Mouse (Mus musculus): ENCODE results near the gene Gm8332.
"Not testable (repeated sequence)": the region's sequence is repeated elsewhere in the genome, so short reads cannot be mapped to it uniquely, and the experiment has no call there.

Gm8332 gene

DNA sequence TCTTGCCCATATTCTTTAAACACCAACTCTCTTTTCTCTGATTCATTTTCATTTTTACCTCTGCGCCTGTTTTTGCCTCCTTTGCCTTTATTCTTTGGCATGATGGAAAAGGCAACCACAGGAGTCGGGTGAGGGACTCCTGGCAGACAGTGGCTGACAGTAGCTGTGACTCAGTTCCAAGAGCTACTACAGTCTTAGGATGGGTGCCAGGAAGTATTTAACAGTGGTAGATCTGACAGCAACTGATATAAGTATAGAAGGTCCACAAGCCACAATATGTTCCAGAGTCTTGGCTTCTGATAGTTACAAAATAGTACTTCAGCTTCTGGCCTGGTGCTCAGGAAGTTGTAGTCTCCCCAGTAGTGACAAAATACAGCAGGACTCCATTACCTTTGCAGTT lies at the start of gene Gm8332:
Gm8332 (minus strand) TSS at position 101 of the 400 bp plus-strand sequence.
- not testable (repeated sequence) for DNase-seq

DNA sequence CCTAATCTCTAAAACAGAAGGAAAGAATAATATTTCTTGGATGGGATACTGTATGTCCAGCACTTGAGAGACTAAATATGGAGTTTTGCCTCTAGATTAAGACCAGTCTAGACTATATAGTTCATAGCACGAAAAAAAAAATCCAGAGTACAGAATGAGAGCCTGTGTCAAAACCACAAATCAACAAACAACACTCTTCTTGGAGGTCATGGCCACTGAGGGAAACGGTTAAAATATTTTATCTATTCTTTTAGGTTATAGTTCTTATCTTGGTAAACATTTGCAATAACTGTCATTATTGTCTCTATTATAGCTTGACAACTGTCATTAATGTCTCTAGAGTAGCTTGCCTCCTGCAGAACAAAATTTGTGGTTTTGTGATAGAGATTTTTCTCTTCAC lies 47.3 kb upstream of the Gm8332 start:
- DNase-seq, result not testable (repeated sequence)

DNA sequence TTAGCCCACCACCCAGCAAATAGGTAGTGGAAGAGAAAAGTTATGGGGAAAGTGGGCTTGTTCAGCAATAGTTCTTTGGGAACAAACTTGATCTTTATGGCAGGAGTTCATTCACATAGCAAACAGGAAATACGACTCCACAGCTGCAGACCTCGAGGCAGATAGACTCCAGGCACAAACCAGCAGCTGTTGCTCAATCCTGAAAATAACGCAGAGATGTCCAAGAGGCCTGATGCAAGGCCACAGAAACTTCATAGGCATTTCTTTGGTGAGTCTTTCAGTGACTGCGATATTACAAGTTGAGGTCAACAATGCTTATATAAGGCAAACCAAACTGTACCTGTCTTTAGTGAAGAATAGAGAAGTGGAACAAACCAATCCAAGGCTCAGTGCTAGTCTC lies 43.2 kb upstream of the Gm8332 start:
- DNase-seq, result not testable (repeated sequence)

DNA sequence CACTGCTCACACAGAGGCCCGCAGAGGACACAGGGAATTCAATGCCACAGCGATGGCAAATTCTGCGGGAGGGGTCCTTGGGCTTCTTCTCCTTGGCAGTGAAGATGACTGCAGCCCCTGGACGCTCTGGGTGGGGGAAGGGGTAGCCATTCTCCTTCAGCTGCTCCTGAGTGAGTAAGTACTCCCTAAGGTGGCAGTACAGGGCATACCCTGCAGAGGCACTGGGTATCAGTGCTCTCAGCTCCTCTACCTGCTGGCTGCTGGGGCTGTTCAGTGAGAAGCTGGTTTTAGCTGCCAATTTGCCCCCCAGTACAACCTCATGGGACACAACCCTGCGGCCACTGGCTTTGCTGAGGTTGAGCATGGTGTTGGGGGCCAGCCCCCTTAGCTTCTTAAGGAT lies 35.3 kb upstream of the Gm8332 start:
- DNase-seq, result not testable (repeated sequence)

DNA sequence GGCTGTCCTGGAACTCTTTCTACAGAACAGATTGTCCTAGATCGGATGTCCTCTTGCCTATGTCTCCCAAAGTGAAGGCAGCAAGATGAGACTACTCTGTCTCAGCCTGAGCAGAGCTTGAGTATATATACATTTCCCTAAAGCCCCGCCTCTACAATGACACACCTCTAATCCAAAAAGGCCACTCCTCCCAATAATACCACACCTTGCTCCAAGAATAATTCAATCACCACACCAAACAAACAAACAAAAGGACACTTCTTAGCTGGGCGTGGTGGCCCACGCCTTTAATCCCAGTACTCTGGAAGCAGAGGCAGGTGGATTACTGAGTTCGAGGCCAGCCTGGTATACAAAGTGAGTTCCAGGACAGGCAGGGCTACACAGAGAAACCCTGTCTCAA lies 24.5 kb upstream of the Gm8332 start, which contains the start of gene Gm5662:
Gm5662 (minus strand) TSS at position 101 of the 400 bp plus-strand sequence.
- DNase-seq, result not testable (repeated sequence)

DNA sequence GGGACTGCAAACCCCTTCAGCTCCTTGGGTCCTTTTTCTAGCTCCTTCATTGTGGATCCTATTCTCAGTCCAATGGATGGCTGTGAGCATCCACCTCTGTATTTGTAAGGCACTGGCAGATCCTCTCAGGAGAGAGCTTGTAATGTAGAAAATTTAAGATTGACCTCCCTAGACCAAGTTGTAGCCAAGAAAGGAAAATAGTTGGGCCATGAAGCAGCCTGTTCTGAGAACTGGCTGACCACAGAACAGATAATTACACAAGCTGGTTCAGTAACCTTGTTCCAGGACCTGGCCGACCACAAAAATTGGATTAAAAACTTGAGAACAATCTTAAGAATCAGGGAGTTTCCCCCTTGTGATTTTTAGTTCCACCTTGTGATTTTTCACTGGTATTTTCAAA lies 7.3 kb upstream of the Gm8332 start:
- no peak for DNase-seq

DNA sequence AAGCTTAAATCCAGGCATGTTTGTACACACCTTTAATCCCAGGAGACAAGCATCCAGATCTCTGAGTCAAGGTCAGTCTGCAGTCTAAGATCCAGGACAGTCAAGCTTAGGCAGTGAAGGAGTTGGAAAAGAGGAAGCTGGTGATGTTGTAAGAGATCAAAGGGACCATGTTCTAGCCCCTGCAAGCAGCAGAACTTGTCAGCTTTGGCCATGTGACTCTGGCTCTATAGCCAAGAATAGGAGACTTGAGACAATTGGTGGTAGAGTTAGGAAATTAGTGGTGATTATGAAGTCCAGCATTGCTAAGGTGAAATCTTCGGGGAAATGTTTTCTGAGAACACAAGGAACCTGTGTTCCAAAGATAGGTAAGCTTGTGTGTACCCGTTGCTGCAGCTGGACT lies 6.0 kb upstream of the Gm8332 start:
- not testable (repeated sequence) for DNase-seq

DNA sequence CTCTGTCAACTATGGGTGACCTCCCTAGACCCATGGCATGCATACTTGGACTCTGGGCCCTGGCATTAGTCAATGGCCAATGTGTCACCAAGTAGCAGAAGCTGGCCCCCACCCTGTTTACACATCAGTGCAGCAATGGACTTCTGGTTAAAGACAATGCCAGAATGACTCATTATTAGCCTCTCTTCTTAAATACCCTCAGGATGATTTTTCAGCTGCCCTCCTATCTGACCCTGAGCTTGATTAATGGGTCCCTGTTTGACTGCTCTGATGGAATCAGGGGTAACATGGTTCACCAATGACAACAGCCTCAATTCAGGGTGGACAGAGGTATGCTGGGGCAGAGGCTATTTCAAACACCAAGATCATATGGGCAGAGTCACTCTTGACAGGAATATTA lies 4.1 kb downstream of the Gm8332 start:
- DNase-seq, result not testable (repeated sequence)

DNA sequence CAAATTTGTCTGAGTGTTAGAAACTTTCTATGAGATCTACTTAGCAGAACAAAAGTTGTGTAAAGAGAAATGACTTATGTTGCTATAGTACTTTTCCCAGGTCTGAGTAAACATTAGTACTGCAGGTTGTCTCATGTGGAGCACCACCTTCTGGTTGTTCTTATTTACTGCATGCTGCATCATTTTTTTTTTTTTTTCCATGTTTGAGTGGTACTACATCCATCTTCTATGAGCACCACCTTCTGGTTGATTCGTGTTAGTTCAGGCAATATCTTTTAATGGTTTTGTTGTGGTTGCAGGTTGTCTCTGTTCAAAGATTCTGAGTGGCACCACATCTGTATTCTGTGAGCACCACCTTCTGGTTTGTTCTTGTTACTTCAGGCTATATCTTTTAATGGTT lies 7.0 kb downstream of the Gm8332 start:
- not testable (repeated sequence) for DNase-seq

DNA sequence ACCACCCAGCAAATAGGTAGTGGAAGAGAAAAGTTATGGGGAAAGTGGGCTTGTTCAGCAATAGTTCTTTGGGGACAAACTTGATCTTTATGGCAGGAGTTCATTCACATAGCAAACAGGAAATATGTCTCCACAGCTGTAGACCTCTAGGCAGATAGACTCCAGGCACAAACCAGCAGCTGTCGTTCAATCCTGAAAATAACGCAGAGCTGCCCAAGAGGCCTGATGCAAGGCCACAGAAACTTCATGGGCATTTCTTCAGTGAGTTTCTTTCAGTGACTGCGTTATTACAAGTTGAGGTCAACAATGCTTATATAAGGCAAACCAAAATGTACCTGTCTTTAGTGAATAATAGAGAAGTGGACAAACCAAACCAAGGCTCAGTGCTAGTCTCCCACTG lies 30.5 kb downstream of the Gm8332 start:
- DNase-seq, result no peak

DNA sequence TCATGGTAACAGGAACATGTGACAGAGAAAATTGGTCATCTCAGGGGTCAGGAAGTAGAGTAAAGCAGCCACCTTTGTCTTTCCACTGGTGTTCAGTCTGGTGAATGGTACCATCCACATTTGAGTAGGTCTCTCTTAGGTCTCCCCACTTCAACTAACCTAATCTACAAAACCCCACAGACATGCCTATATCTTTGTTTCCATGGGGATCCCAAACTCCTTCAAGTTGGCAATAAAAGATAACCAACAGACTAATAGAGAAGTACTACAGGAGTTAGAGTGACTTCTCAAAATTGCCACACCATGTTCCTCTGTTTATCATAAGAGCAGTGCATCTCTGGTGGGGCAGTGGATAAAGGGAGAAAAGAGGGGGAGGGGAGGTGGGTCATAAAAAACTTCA lies 31.8 kb downstream of the Gm8332 start:
- not testable (repeated sequence) for DNase-seq

DNA sequence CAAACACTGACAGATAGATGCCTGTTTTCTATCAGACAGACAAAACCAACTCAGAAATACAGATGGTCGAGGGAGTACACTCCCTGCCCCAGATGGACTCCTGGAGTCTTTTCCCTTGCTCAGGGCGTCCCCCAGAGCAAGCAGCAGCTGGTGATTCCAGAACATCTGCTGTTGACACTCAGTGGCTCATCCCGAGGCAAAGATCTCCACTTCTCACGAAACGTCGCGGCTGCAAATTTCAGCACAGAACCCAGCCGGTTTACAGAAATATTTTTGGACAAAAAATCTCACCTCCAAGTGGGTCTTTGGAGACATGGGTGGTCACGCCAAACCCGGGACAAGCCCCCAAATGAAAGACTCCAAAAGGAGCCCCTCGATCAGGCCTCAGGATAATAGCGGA lies 35.3 kb downstream of the Gm8332 start:
- DNase-seq, result no peak

DNA sequence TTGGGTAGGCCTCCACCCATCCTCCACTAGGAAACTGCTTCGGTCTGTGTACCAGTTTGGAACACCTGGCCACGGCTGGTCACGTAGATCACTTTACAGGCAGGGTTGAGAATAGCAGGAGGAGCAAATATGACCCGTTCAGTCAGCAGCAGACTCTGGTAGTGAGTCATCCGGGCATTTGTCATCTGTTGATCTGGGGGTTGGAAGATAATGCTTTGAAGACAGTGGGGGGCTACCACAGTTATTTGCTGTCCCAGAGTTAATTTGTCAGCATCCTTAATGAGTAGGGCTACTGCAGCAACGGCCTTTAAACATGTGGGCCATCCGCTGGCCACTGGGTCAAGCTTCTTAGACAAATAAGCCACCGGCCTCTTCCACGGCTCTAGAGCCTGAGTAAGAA lies 38.4 kb downstream of the Gm8332 start:
- DNase-seq, result not testable (repeated sequence)

DNA sequence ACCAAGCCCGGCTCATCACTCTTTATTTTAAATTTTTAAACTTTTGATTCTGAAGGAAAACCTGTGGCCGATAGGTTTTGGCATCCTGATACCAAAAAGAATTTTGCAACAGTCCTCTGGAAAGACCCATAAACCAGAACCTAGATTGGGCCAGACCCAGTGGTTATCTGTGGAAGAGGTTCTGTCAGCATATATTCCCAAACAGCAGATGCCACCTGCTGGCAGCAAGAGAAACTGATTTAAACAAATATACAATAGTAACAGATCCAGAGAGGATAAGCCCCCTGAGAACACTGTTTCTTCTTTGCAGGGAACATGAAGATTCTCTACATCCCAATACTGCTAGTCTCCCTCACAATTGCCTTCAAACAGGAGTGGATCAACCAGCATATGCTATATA lies 47.0 kb downstream of the Gm8332 start:
- no peak for DNase-seq
